Mouse (Mus musculus) erythroblast, embryonic 14.5 days (primary cell): ENCODE measurements around the gene Rcan1.

Source experiments
- GATA1 ChIP-seq: IDR thresholded peaks from 2 replicates; pipeline ENCODE4 v1.6.1; 2012; ENCODE audit warnings: low read length, inconsistent platforms, mixed read lengths
- TAL1 ChIP-seq: IDR thresholded peaks from 3 replicates; pipeline ENCODE4 v1.6.1; 2012; ENCODE audit warnings: low read length, inconsistent platforms, mixed read lengths

GRCm38 (mm10) chr16:92457594-92457993, 13.1 kb downstream of the Rcan1 start:
- TF ChIP-seq GATA1: no peak
- no peak for TF ChIP-seq TAL1
